ENCODE assay signal across 10 mouse cellular contexts in genomic region chr11:117060706-117061337, GRCm38 (mm10). TPM values are rescaled to one million over a fixed set of nuclear protein-coding genes. Genes with fewer than 3 reads are reported as not detected.
A peak's percentile ranks its signal among the peaks of the same experiment; 100 is the strongest.
DNase-seq lines count a peak whose midpoint lies in the region; ATAC-seq lines count a peak whose summit lies in the region.
"Had no signal": no experiment of that assay in that cellular context is flagged by ENCODE, and none has a peak within 500 bp of the region (broad histone marks: within the 10 kb centered on the region; RNA-seq: fewer than 3 reads in every experiment).

No protein-coding gene starts in this region.

- ATAC-seq in common myeloid progenitor, adult 5-6 weeks (replicated peaks; ENCODE audit: low read depth, poor library complexity, severe bottlenecking) = 0 out of 2 replicates have a peak, but pooled peaks have one; percentile 21
- no peak for ATAC-seq in hindbrain, embryonic 13.5 days (ENCODE audit: low FRiP score)
- ATAC-seq in midbrain, embryonic 11.5 days (ENCODE audit: low FRiP score) = no peak

- WGBS in hindbrain, embryonic 13.5 days = 25% methylated on average over 8 of the region's 9 CpGs
- 35% methylated on average over 8 of the region's 9 CpGs for WGBS in midbrain, embryonic 11.5 days

- peak overlapping the region; percentile 88 for H3K27ac ChIP-seq in hindbrain, embryonic 13.5 days
- H3K27ac ChIP-seq in midbrain, embryonic 11.5 days (ENCODE audit: low read depth, low read length) = no peak overlapping the region; the same call in 1 of the 2 replicates

- H3K4me1 ChIP-seq in hindbrain, embryonic 13.5 days (replicated peaks) = peaks cover 51% of the 10 kb centered on the region
- H3K4me1 ChIP-seq in midbrain, embryonic 11.5 days (ENCODE audit: control insufficient read depth, insufficient read depth, low read length) = peaks cover 22% of the 10 kb centered on the region

- no peak overlapping the region for H3K4me3 ChIP-seq in hindbrain, embryonic 13.5 days
- no peak overlapping the region for H3K4me3 ChIP-seq in midbrain, embryonic 11.5 days (ENCODE audit: low read depth, low read length)

- 0 out of 2 replicates have a peak overlapping the region, but pooled peaks have one; percentile 13 for H3K9ac ChIP-seq in hindbrain, embryonic 13.5 days
- H3K9ac ChIP-seq in midbrain, embryonic 11.5 days (ENCODE audit: low read length) = 0 out of 2 replicates have a peak overlapping the region, but pooled peaks have one; percentile 28

- H3K4me2 ChIP-seq in hindbrain, embryonic 13.5 days = peak overlapping the region; percentile 34
- H3K4me2 ChIP-seq in midbrain, embryonic 11.5 days = peak overlapping the region; percentile 27

- peak; percentile 58 for DNase-seq in embryo, embryonic 10 days (ENCODE audit: low spot score)
- no peak for DNase-seq in embryo, embryonic 10.5 days (ENCODE audit: low spot score)
- no peak for DNase-seq in midbrain, embryonic 11.5 days (ENCODE audit: low spot score, missing footprints)
- no peak for DNase-seq in right cerebral cortex, postnatal 10 days (ENCODE audit: low spot score in 2 of 2)
- no peak for DNase-seq in cerebellum, adult 9-11 months
- DNase-seq in testis, postnatal 14 days (ENCODE audit: low spot score) = no peak
- DNase-seq: cerebellum, adult 11-12 months; lung, postnatal 4 days had no signal

- H3K9me3 ChIP-seq in hindbrain, embryonic 13.5 days = no peaks in the 10 kb centered on the region
- no peaks in the 10 kb centered on the region for H3K9me3 ChIP-seq in midbrain, embryonic 11.5 days (ENCODE audit: control insufficient read depth, low read length)

- no peaks in the 10 kb centered on the region for H3K36me3 ChIP-seq in hindbrain, embryonic 13.5 days
- no peaks in the 10 kb centered on the region for H3K36me3 ChIP-seq in midbrain, embryonic 11.5 days (ENCODE audit: control insufficient read depth, insufficient read depth, low read length)

- peaks cover 6% of the 10 kb centered on the region; the same call in 1 of the 2 replicates for H3K27me3 ChIP-seq in hindbrain, embryonic 13.5 days
- H3K27me3 ChIP-seq in midbrain, embryonic 11.5 days (ENCODE audit: control insufficient read depth, insufficient read depth, low read length) = no peaks in the 10 kb centered on the region

RNA-seq across cellular contexts. Expression of gene Sec14l1, which starts 54.1 kb away (rescaled TPM):
- total RNA-seq in common myeloid progenitor, adult 5-6 weeks (2017) = 9.4 and 13.0 TPM in 2 replicates
- 63.3 and 65.9 TPM in 2 replicates for polyA plus RNA-seq in hindbrain, embryonic 13.5 days (2015; fragmentation: Nextera tagmentation; extraction: Ambion mirVana)
- 32.4 and 36.7 TPM in 2 replicates for polyA plus RNA-seq in midbrain, embryonic 11.5 days (2014; fragmentation: Nextera tagmentation; extraction: Ambion mirVana)
